Mouse (Mus musculus): ENCODE measurements at regions not wholly inside any gene's neighbourhood (a gene's known extent, or its start where the extent isn't known, plus 50 kb on each side); places are given as distances from the start of the nearest gene placed in this dataset.

- no peak for ATAC-seq (ENCODE audit: low FRiP score)
- H3K4me3 ChIP-seq (replicated peaks): no peak overlapping the region
- no peaks in the 10 kb centered on the region for H3K36me3 ChIP-seq
- no peak overlapping the region for H3K27ac ChIP-seq (replicated peaks)
- H3K9me3 ChIP-seq (replicated peaks): no peaks in the 10 kb centered on the region
- H3K4me1 ChIP-seq: peaks cover 6% of the 10 kb centered on the region
- WGBS: 37% methylated on average over 18 of the region's 18 CpGs
- no peak overlapping the region for H3K9ac ChIP-seq (replicated peaks)
- H3K4me2 ChIP-seq: no peak overlapping the region
- no peaks in the 10 kb centered on the region for H3K27me3 ChIP-seq (replicated peaks)
These were observed 177.9 kb downstream of the Kdr start for GRCm38 (mm10) chr5:75800040-75800989.

GRCm38 (mm10) chr5:75799627-75800026, 178.6 kb downstream of the Kdr start:
- 58% methylated on average over 4 of the region's 4 CpGs for WGBS
- H3K36me3 ChIP-seq: no peaks in the 10 kb centered on the region
- no peak overlapping the region for H3K4me3 ChIP-seq (replicated peaks)
- H3K9me3 ChIP-seq (replicated peaks): no peaks in the 10 kb centered on the region
- H3K4me1 ChIP-seq: peaks cover 6% of the 10 kb centered on the region
- H3K4me2 ChIP-seq: no peak overlapping the region
- no peak overlapping the region for H3K27ac ChIP-seq (replicated peaks)
- no peaks in the 10 kb centered on the region for H3K27me3 ChIP-seq (replicated peaks)
- no peak overlapping the region for H3K9ac ChIP-seq (replicated peaks)
- no peak for ATAC-seq (ENCODE audit: low FRiP score)

GRCm38 (mm10) chr5:75793184-75793583, 185.1 kb downstream of the Kdr start:
- Histone ChIP-seq H3K27me3 (replicated peaks) (no peaks in the 10 kb centered on the region), H3K4me3 (replicated peaks) (no peak overlapping the region), H3K4me1 (no peaks in the 10 kb centered on the region), H3K9me3 (replicated peaks) (no peaks in the 10 kb centered on the region), H3K4me2 (no peak overlapping the region), H3K36me3 (no peaks in the 10 kb centered on the region), H3K9ac (replicated peaks) (no peak overlapping the region), H3K27ac (replicated peaks) (no peak overlapping the region)
- ATAC-seq (ENCODE audit: low FRiP score): no peak

GRCm38 (mm10) chr5:75791738-75792137, 186.5 kb downstream of the Kdr start:
- no peaks in the 10 kb centered on the region for H3K27me3 ChIP-seq (replicated peaks)
- H3K4me3 ChIP-seq (replicated peaks): no peak overlapping the region
- H3K36me3 ChIP-seq: no peaks in the 10 kb centered on the region
- 0 out of 2 replicates have a peak, but pooled peaks cover 2% of the 10 kb centered on the region for H3K4me1 ChIP-seq
- no peak overlapping the region for H3K9ac ChIP-seq (replicated peaks)
- H3K4me2 ChIP-seq: no peak overlapping the region
- no peak for ATAC-seq (ENCODE audit: low FRiP score)
- no peaks in the 10 kb centered on the region for H3K9me3 ChIP-seq (replicated peaks)
- no peak overlapping the region for H3K27ac ChIP-seq (replicated peaks)
- 93% methylated on average over 8 of the region's 8 CpGs for WGBS

- Histone ChIP-seq H3K9ac (replicated peaks) (no peak overlapping the region), H3K4me1 (0 out of 2 replicates have a peak, but pooled peaks cover 2% of the 10 kb centered on the region), H3K36me3 (no peaks in the 10 kb centered on the region), H3K4me3 (replicated peaks) (no peak overlapping the region), H3K27me3 (replicated peaks) (no peaks in the 10 kb centered on the region), H3K9me3 (replicated peaks) (no peaks in the 10 kb centered on the region), H3K27ac (replicated peaks) (0 out of 2 replicates have a peak overlapping the region, but pooled peaks have one; percentile 6), H3K4me2 (no peak overlapping the region)
- 44% methylated on average over 3 of the region's 3 CpGs for WGBS
- no peak for ATAC-seq (ENCODE audit: low FRiP score)
These were observed 190.2 kb downstream of the Kdr start for GRCm38 (mm10) chr5:75788087-75788486.

- H3K27me3 ChIP-seq (replicated peaks): no peaks in the 10 kb centered on the region
- H3K4me3 ChIP-seq (replicated peaks): no peak overlapping the region
- no peak for ATAC-seq (ENCODE audit: low FRiP score)
- 0 out of 2 replicates have a peak, but pooled peaks cover 2% of the 10 kb centered on the region for H3K4me1 ChIP-seq
- 91% methylated on average over 3 of the region's 3 CpGs for WGBS
- H3K27ac ChIP-seq (replicated peaks): no peak overlapping the region
- no peak overlapping the region for H3K4me2 ChIP-seq
- no peak overlapping the region for H3K9ac ChIP-seq (replicated peaks)
- H3K36me3 ChIP-seq: no peaks in the 10 kb centered on the region
- H3K9me3 ChIP-seq (replicated peaks): no peaks in the 10 kb centered on the region
These were observed 192.1 kb downstream of the Kdr start for GRCm38 (mm10) chr5:75786196-75786595.

- Histone ChIP-seq H3K4me3 (replicated peaks) (no peak overlapping the region), H3K9ac (replicated peaks) (no peak overlapping the region), H3K4me1 (0 out of 2 replicates have a peak, but pooled peaks cover 2% of the 10 kb centered on the region), H3K36me3 (no peaks in the 10 kb centered on the region), H3K9me3 (replicated peaks) (no peaks in the 10 kb centered on the region), H3K27me3 (replicated peaks) (no peaks in the 10 kb centered on the region), H3K4me2 (no peak overlapping the region), H3K27ac (replicated peaks) (no peak overlapping the region)
- WGBS: 86% methylated on average over 8 of the region's 8 CpGs
- ATAC-seq (ENCODE audit: low FRiP score): no peak
These were observed 193.2 kb downstream of the Kdr start for GRCm38 (mm10) chr5:75784998-75785593.

GRCm38 (mm10) chr5:75770592-75770991, 195.9 kb downstream of the Kit start:
- 88% methylated on average over 5 of the region's 5 CpGs for WGBS
- H3K4me2 ChIP-seq: no peak overlapping the region
- no peak overlapping the region for H3K9ac ChIP-seq (replicated peaks)
- H3K27ac ChIP-seq (replicated peaks): no peak overlapping the region
- no peaks in the 10 kb centered on the region for H3K27me3 ChIP-seq (replicated peaks)
- H3K4me1 ChIP-seq: no peaks in the 10 kb centered on the region
- H3K9me3 ChIP-seq (replicated peaks): no peaks in the 10 kb centered on the region
- no peak for ATAC-seq (ENCODE audit: low FRiP score)
- no peaks in the 10 kb centered on the region for H3K36me3 ChIP-seq
- no peak overlapping the region for H3K4me3 ChIP-seq (replicated peaks)

GRCm38 (mm10) chr5:75767213-75767612, 192.5 kb downstream of the Kit start:
- H3K4me3 ChIP-seq (replicated peaks): no peak overlapping the region
- H3K4me1 ChIP-seq: peaks cover 11% of the 10 kb centered on the region
- no peaks in the 10 kb centered on the region for H3K36me3 ChIP-seq
- H3K27me3 ChIP-seq (replicated peaks): no peaks in the 10 kb centered on the region
- H3K4me2 ChIP-seq: no peak overlapping the region
- H3K27ac ChIP-seq (replicated peaks): no peak overlapping the region
- no peak overlapping the region for H3K9ac ChIP-seq (replicated peaks)
- WGBS: 85% methylated on average over 1 of the region's 1 CpGs
- ATAC-seq (ENCODE audit: low FRiP score): no peak
- no peaks in the 10 kb centered on the region for H3K9me3 ChIP-seq (replicated peaks)

- no peak overlapping the region for H3K9ac ChIP-seq (replicated peaks)
- H3K9me3 ChIP-seq (replicated peaks): no peaks in the 10 kb centered on the region
- peak overlapping the region; percentile 28; the same call in 1 of the 2 replicates for H3K27ac ChIP-seq (replicated peaks)
These were observed 187.7 kb downstream of the Kit start for GRCm38 (mm10) chr5:75762374-75762773.

GRCm38 (mm10) chr5:75761459-75762310, 187.0 kb downstream of the Kit start:
- Histone ChIP-seq H3K27ac (replicated peaks) (0 out of 2 replicates have a peak overlapping the region, but pooled peaks have one; percentile 28), H3K4me3 (replicated peaks) (no peak overlapping the region), H3K9ac (replicated peaks) (no peak overlapping the region), H3K4me2 (no peak overlapping the region), H3K27me3 (replicated peaks) (no peaks in the 10 kb centered on the region), H3K9me3 (replicated peaks) (no peaks in the 10 kb centered on the region), H3K4me1 (peaks cover 14% of the 10 kb centered on the region), H3K36me3 (no peaks in the 10 kb centered on the region)
- peak; percentile 47; the same call in 1 of the 2 replicates for ATAC-seq (ENCODE audit: low FRiP score)
- 78% methylated on average over 11 of the region's 11 CpGs for WGBS

More at GRCm38 (mm10) chr5:75762374-75762773, 187.7 kb downstream of the Kit start:
- peaks cover 14% of the 10 kb centered on the region for H3K4me1 ChIP-seq
- H3K27me3 ChIP-seq (replicated peaks): no peaks in the 10 kb centered on the region
- no peaks in the 10 kb centered on the region for H3K36me3 ChIP-seq
- 67% methylated on average over 6 of the region's 6 CpGs for WGBS
- H3K4me3 ChIP-seq (replicated peaks): no peak overlapping the region
- no peak overlapping the region for H3K4me2 ChIP-seq
- 0 out of 2 replicates have a peak, but pooled peaks have one; percentile 24 for ATAC-seq (ENCODE audit: low FRiP score)
